ENCODE assay signal across 20 mouse cellular contexts in the genomic region with DNA sequence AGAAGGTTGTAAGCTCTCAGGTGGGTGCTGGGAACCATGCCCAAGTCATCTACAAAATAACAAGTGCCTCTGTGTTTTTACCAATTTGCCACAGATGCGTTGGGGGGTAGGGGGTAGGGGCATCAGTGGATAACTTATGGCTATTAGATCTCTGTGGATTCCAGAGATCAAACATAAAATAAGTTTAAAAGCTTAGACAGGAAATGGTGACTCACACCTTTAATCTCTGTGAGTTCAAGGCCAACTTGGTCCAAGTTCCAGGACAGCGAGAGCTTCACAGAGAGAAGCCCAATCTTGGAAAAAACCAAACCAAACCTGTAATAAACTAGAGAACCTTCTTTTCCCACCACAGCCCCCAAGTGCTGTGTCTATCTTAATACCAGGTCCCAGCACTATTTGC. TPM values are rescaled to one million over a fixed set of nuclear protein-coding genes. Genes with fewer than 3 reads are reported as not detected.
DNase-seq lines count a peak whose midpoint lies in the region; ATAC-seq lines count a peak whose summit lies in the region.
"Had no signal": no experiment of that assay in that cellular context is flagged by ENCODE, and none has a peak within 500 bp of the region (broad histone marks: within the 10 kb centered on the region; RNA-seq: fewer than 3 reads in every experiment).

No protein-coding gene starts in this region.

- H3K27ac ChIP-seq in heart, embryonic 10.5 days, result peak overlapping the region; percentile 87
- H3K27ac ChIP-seq in heart, embryonic 14.5 days (replicated peaks in 1 of 2; ENCODE audit: control insufficient read depth in 1 of 2, insufficient read depth in 1 of 2, low read depth in 2 of 2, low read length in 2 of 2), result peak overlapping the region; percentile 95 to 98; a peak in 3 of 4 replicates
- H3K27ac ChIP-seq: embryonic facial prominence, embryonic 13.5 days; forebrain, embryonic 12.5 days; hindbrain, embryonic 12.5 days had no signal

- no peak overlapping the region for H3K4me3 ChIP-seq in heart, embryonic 10.5 days
- H3K4me3 ChIP-seq in heart, embryonic 14.5 days (ENCODE audit: control insufficient read depth in 1 of 2, insufficient read depth in 1 of 2, low read depth in 1 of 2, low read length in 2 of 2), result no peak overlapping the region
- H3K4me3 ChIP-seq: embryonic facial prominence, embryonic 13.5 days; forebrain, embryonic 12.5 days; hindbrain, embryonic 12.5 days had no signal

- WGBS in heart, embryonic 10.5 days, result 87% methylated on average over 2 of the region's 2 CpGs
- 75% methylated on average over 2 of the region's 2 CpGs for WGBS in heart, embryonic 14.5 days

- no peaks in the 10 kb centered on the region for H3K27me3 ChIP-seq in heart, embryonic 10.5 days (ENCODE audit: insufficient read depth, poor library complexity, severe bottlenecking)
- H3K27me3 ChIP-seq in heart, embryonic 14.5 days (ENCODE audit: control insufficient read depth, insufficient read depth, low read length), result no peaks in the 10 kb centered on the region
- H3K27me3 ChIP-seq: embryonic facial prominence, embryonic 13.5 days; forebrain, embryonic 12.5 days; hindbrain, embryonic 12.5 days had no signal

- no peak overlapping the region for H3K9ac ChIP-seq in heart, embryonic 14.5 days (ENCODE audit: low read length)
- H3K9ac ChIP-seq: embryonic facial prominence, embryonic 13.5 days; forebrain, embryonic 12.5 days; hindbrain, embryonic 12.5 days had no signal

- intact Hi-C loops in heart, postnatal 36 days (cut with DNase I), result no loop called here

- no peaks in the 10 kb centered on the region for H3K9me3 ChIP-seq in heart, embryonic 10.5 days
- no peaks in the 10 kb centered on the region for H3K9me3 ChIP-seq in heart, embryonic 14.5 days (ENCODE audit: control insufficient read depth, low read length)
- H3K9me3 ChIP-seq: embryonic facial prominence, embryonic 13.5 days; forebrain, embryonic 12.5 days; hindbrain, embryonic 12.5 days had no signal

- peak overlapping the region; percentile 50; the same call in 1 of the 2 replicates for H3K4me2 ChIP-seq in heart, embryonic 14.5 days (ENCODE audit: low read length)
- H3K4me2 ChIP-seq: embryonic facial prominence, embryonic 13.5 days; forebrain, embryonic 12.5 days; hindbrain, embryonic 12.5 days had no signal

- peaks cover 5% of the 10 kb centered on the region for H3K36me3 ChIP-seq in heart, embryonic 10.5 days
- H3K36me3 ChIP-seq in heart, embryonic 14.5 days (ENCODE audit: control insufficient read depth, insufficient read depth, low read length), result peaks cover 15% of the 10 kb centered on the region
- H3K36me3 ChIP-seq: embryonic facial prominence, embryonic 13.5 days; forebrain, embryonic 12.5 days; hindbrain, embryonic 12.5 days had no signal

- peak; percentile 41 for DNase-seq in adrenal gland, adult 8-10 months
- DNase-seq in adrenal gland, postnatal 25 days, result no peak
- no peak for DNase-seq in heart, embryonic 10.5 days (ENCODE audit: low spot score)
- no peak for DNase-seq in heart, postnatal 36 days
- no peak for DNase-seq in heart, adult 11 months
- peak; percentile 64 for DNase-seq in 416B (ENCODE audit: low read depth)
- DNase-seq: cerebellum, adult 18-20 months; cerebellum, adult 9-11 months; cerebellum, postnatal 36 days; gastrocnemius, postnatal 25 days; kidney, adult 8-10 months; kidney, postnatal 25 days had no signal

- peaks cover 80% of the 10 kb centered on the region for H3K4me1 ChIP-seq in heart, embryonic 10.5 days
- H3K4me1 ChIP-seq in heart, embryonic 14.5 days (ENCODE audit: control insufficient read depth in 2 of 2, insufficient read depth in 2 of 2, low read length in 2 of 2), result peaks cover 44 to 76% of the 10 kb centered on the region in 2 experiments

- no peak for ATAC-seq in heart, embryonic 14.5 days (ENCODE audit: insufficient number of reproducible peaks, insufficient read depth, low FRiP score, low read depth)
- ATAC-seq: forebrain, embryonic 16.5 days; hindbrain, embryonic 16.5 days; inflammation-experienced regulatory T-cells, adult 6 months; intestine, postnatal 0 days had no signal

RNA-seq across cellular contexts. Expression of gene Rbpms2, which starts 17.3 kb away (rescaled TPM):
- total RNA-seq in adrenal gland, adult 8-10 months (2022), result 100 to 1,000 TPM in 1 of 4 experiments, 10 to 100 TPM in 3; 50.0 to 107 (median 75.9) TPM
- total RNA-seq in adrenal gland, postnatal 25 days (2021), result 51.5 and 63.3 TPM in 2 replicates
- 117 and 179 TPM in 2 replicates for polyA plus RNA-seq in heart, embryonic 10.5 days (2016; fragmentation: Nextera tagmentation; extraction: Ambion mirVana)
- total RNA-seq in heart, postnatal 36 days (2021), result 10 to 100 TPM; 35.7 to 37.9 TPM
- 125 TPM in 2 replicates for polyA plus RNA-seq in heart, embryonic 14.5 days (2014; fragmentation: Nextera tagmentation; extraction: Ambion mirVana)

RNA-seq across cellular contexts. Expression of gene Oaz2, which starts 21.0 kb away (rescaled TPM):
- 100 to 1,000 TPM; 138 to 203 (median 175) TPM for total RNA-seq in adrenal gland, adult 8-10 months (2022)
- total RNA-seq in adrenal gland, postnatal 25 days (2021), result 90.9 and 131 TPM in 2 replicates
- 268 and 288 TPM in 2 replicates for polyA plus RNA-seq in heart, embryonic 10.5 days (2016; fragmentation: Nextera tagmentation; extraction: Ambion mirVana)
- 100 to 1,000 TPM; 225 to 237 TPM for total RNA-seq in heart, postnatal 36 days (2021)
- 210 and 223 TPM in 2 replicates for polyA plus RNA-seq in heart, embryonic 14.5 days (2014; fragmentation: Nextera tagmentation; extraction: Ambion mirVana)

RNA-seq across cellular contexts. Expression of gene Pif1, which starts 59.8 kb away (rescaled TPM):
- under 1 TPM in 3 of 4 experiments, not detected in 1; 0.06 to 0.49 (median 0.22) TPM for total RNA-seq in adrenal gland, adult 8-10 months (2022)
- total RNA-seq in adrenal gland, postnatal 25 days (2021), result 1.1 and 1.6 TPM in 2 replicates
- polyA plus RNA-seq in heart, embryonic 10.5 days (2016; fragmentation: Nextera tagmentation; extraction: Ambion mirVana), result 16.7 and 17.7 TPM in 2 replicates
- under 1 TPM; 0.30 to 0.61 TPM for total RNA-seq in heart, postnatal 36 days (2021)
- 8.7 and 9.2 TPM in 2 replicates for polyA plus RNA-seq in heart, embryonic 14.5 days (2014; fragmentation: Nextera tagmentation; extraction: Ambion mirVana)
- total RNA-seq: gastrocnemius, postnatal 25 days had no signal

Comparison
In these comparisons a context has a peak if more than half of its experiments do, and no peak if none do; other contexts are left out.
1. DNase-seq: peak in adrenal gland, adult 8-10 months (single experiment) and 416B (single experiment); none in adrenal gland, postnatal 25 days (single experiment), heart, embryonic 10.5 days (single experiment), heart, postnatal 36 days (0 of 2) and heart, adult 11 months (single experiment).